Mouse (Mus musculus) heart, embryonic 16.5 days (tissue): Measurements from ENCODE around the gene Zbtb18. TPM values are rescaled to one million over a fixed set of nuclear protein-coding genes. Genes with fewer than 3 reads are reported as not detected.

Experiments used
- ATAC-seq: fragments of 200-750 bp; cut with Nextera tagmentation; replicated peaks from 2 replicates; pipeline ENCODE4 v1.8.0; 2017; ENCODE audit warnings: moderate number of reproducible peaks; ENCODE audit not compliant: insufficient read depth, low FRiP score; ENCODE audit errors: extremely low read depth
- H3K27ac ChIP-seq: fragments of 300-500 bp; sonication (generic); 2 replicates; pipeline ENCODE4 v1.5.1; 2014; ENCODE audit warnings: mild to moderate bottlenecking, low read length, control low read depth, moderate library complexity
- H3K27me3 ChIP-seq: fragments of 300-500 bp; sonication (generic); 2 replicates; pipeline ENCODE4 v1.6.1; 2014; ENCODE audit warnings: low read length, mixed read lengths; ENCODE audit not compliant: control insufficient read depth, insufficient read depth
- H3K36me3 ChIP-seq: fragments of 300-500 bp; sonication (generic); 2 replicates; pipeline ENCODE4 v1.6.1; 2014; ENCODE audit not compliant: control insufficient read depth, insufficient read depth
- H3K4me1 ChIP-seq: fragments of 300-500 bp; sonication (generic); 2 replicates; pipeline ENCODE4 v1.6.1; 2014; ENCODE audit warnings: low read length, mixed read lengths; ENCODE audit not compliant: control insufficient read depth, insufficient read depth
- H3K4me2 ChIP-seq: fragments of 300-500 bp; sonication (generic); 2 replicates; pipeline ENCODE4 v1.6.1; 2014; ENCODE audit warnings: low read depth, mild to moderate bottlenecking, control low read depth, low read length
- H3K4me3 ChIP-seq: fragments of 300-500 bp; sonication (generic); 2 replicates; pipeline ENCODE4 v1.5.1; 2014; ENCODE audit warnings: mild to moderate bottlenecking, control low read depth, low read length
- H3K9ac ChIP-seq: fragments of 300-500 bp; sonication (generic); 2 replicates; pipeline ENCODE4 v1.6.1; 2014; ENCODE audit warnings: low read length, control low read depth
- H3K9me3 ChIP-seq: fragments of 300-500 bp; sonication (generic); replicated peaks from 2 replicates; pipeline ENCODE4 v1.6.1; 2016; ENCODE audit warnings: low read length; ENCODE audit not compliant: control insufficient read depth
- WGBS: fragments of 180-500 bp; shearing (Covaris S2); extraction: QIAGEN DNeasy Blood & Tissue Kit; methylation state at CpG from one replicate; pipeline ENCODE4 v1.1.7; 2014; 5-methylcytosine and 5-hydroxymethylcytosine counted together
- polyA plus RNA-seq: library from polyadenylated mRNA; unstranded; fragments of >200 nt; fragmentation: Nextera tagmentation; extraction: Ambion mirVana; gene quantifications from 2 replicates; pipeline ENCODE4 v1.2.1, GENCODE M21; 2015

The Zbtb18 gene
- polyA plus RNA-seq, 1 experiment from 2014 or later = 1.2 TPM

DNA sequence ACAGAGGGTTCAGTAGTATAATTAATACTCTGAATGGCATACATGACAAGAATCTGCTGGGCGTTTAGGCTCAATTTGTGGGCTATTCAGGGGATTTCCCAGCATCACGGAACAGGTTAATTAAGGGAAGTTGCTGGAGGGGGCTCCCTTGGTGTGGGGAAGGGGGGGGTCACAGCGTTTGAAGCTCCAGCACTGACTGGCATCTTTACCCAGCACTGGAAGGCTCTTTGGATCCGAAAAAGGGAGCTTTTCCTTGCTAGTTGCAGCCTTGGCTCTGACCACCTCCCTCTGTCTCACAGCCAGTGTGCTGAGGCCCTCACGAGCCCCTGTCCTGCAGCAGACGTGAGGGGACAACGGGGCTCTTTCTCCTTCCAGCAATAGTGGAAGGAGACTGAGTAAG, 42.5 kb downstream of the Zbtb18 start:
- 51% methylated on average over 7 of the region's 7 CpGs for WGBS
- H3K4me3 ChIP-seq = no peak overlapping the region
- peaks cover under 1% of the 10 kb centered on the region; the same call in 1 of the 2 replicates for H3K4me1 ChIP-seq
- no peak overlapping the region for H3K4me2 ChIP-seq
- no peak overlapping the region for H3K9ac ChIP-seq
- ATAC-seq = no peak
- no peaks in the 10 kb centered on the region for H3K36me3 ChIP-seq
- no peaks in the 10 kb centered on the region for H3K9me3 ChIP-seq
- no peak overlapping the region for H3K27ac ChIP-seq
- no peaks in the 10 kb centered on the region for H3K27me3 ChIP-seq

DNA sequence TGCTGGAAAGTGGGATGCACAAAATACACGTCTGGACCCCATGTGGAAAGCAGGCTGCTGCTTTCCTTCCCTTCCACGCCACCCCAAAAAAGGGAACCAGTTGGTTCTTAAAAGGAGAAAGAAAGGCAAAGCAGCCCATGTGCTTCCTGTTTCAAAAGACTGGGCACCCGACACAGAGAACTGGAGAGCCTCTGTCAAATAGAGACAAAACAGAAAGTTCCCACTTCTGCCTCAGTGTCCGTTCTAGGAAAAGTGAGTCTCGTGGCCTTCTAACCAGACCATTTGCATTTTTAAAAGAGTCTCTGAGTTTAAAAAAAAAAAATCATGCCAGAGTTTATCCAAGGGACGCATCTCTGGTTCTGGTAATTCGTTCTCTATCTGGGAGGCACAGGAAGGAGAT, 47.7 kb downstream of the Zbtb18 start:
- Histone ChIP-seq H3K27ac (no peak overlapping the region), H3K9me3 (no peaks in the 10 kb centered on the region), H3K9ac (no peak overlapping the region), H3K4me3 (no peak overlapping the region), H3K4me1 (no peaks in the 10 kb centered on the region), H3K4me2 (no peak overlapping the region), H3K27me3 (no peaks in the 10 kb centered on the region), H3K36me3 (no peaks in the 10 kb centered on the region)
- ATAC-seq = no peak
- WGBS = 59% methylated on average over 7 of the region's 7 CpGs

DNA sequence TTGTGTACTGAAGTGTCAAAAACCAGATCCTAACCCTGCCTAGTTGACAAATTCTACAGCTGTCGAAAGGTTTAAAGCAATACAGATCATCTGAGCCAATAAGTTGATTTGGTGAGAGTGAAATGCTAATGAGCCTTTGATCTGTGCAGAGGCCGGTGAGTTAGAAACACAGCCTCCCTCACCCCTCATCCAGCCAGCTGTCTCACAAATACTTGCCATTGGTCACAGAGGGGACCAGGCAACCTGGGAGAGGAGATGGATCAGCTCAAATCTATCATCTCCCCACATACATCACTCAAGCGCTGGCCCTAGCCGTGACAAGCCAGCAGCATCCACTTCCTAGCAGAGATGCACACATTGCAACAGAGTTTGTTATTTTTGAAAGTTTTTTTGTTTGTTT, 48.7 kb downstream of the Zbtb18 start:
- 65% methylated on average over 4 of the region's 4 CpGs for whole genome bisulfite sequencing

DNA sequence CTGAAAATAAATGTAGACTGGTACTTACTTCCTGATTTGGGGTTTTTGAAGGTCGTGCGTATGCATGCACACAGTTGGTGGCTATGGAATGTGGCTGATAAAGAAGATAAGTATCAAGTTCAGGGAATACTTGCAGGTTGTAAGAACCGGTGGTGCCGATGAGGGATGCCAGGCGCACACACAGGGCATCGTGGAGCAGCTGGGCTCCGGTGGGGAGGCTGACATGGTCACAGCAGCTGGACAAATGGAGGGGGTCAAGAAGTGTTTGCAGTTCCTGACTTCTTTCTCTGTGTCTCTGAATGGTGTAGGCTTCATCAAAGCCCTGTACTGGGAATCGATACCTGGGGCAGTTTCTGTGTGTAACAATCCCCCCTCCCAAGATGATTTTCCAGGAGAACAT, 49.1 kb downstream of the Zbtb18 start:
- Histone ChIP-seq H3K9me3 (no peaks in the 10 kb centered on the region), H3K9ac (no peak overlapping the region), H3K36me3 (no peaks in the 10 kb centered on the region), H3K27me3 (no peaks in the 10 kb centered on the region), H3K27ac (no peak overlapping the region), H3K4me2 (no peak overlapping the region), H3K4me1 (no peaks in the 10 kb centered on the region), H3K4me3 (no peak overlapping the region)
- WGBS = 47% methylated on average over 8 of the region's 8 CpGs
- ATAC-seq = no peak

More for the DNA sequence above, 48.7 kb downstream of the Zbtb18 start:
- Histone ChIP-seq H3K9me3 (no peaks in the 10 kb centered on the region), H3K27ac (no peak overlapping the region), H3K4me1 (no peaks in the 10 kb centered on the region), H3K27me3 (no peaks in the 10 kb centered on the region), H3K36me3 (no peaks in the 10 kb centered on the region), H3K9ac (no peak overlapping the region), H3K4me3 (no peak overlapping the region), H3K4me2 (no peak overlapping the region)
- no peak for ATAC-seq

DNA sequence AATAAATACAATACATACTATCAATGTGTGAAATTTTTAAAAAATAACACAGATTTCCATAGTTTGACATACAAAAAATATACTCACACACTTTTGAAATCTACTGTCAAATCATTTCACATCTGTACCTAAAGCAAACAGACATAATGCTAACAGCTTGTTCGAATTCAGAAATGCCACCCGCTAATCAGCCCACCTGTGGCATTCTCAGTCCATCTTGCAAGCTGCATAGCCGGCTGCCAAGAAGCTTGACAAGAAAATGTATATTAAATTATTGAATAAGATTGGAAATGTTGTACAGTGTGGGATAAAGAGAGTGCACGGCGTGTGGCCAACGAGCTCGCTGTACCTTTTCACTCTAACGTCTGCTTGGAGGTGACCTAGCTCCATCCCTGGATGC, 52.2 kb downstream of the Zbtb18 start:
- Histone ChIP-seq H3K9ac (no peak overlapping the region), H3K4me1 (no peaks in the 10 kb centered on the region), H3K4me2 (no peak overlapping the region), H3K4me3 (no peak overlapping the region), H3K27me3 (no peaks in the 10 kb centered on the region), H3K36me3 (no peaks in the 10 kb centered on the region), H3K9me3 (no peaks in the 10 kb centered on the region), H3K27ac (no peak overlapping the region)
- 87% methylated on average over 8 of the region's 8 CpGs for WGBS
- no peak for ATAC-seq

DNA sequence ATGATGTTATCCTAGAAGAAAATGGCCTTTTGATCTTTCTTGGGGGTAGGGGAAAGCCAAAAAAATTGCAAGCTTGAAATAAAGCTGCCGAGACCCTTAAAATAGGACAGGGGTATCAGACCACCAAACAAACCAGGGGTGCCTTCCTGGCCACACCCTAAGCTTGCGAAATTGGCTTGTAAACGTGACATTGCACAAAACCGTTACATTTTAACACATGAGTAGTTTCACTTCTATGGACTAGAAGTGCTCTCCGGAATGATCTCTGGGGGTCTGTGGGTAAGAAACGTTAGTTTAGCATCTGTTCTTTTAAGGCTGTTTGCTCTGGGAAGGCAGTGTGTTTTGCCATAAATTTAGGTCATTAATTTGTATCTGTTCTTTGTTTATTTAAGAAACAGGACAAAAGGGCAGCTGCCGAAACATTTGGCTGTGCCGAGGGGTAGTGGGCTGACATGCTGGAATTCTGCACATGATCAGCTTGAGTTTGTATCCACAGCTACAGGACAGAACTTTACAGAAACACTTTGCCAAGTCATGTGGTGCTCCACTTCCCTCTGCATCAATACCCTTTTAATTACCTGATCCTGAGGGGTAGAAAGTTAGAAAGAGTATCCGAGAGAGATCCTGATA, 52.9 kb downstream of the Zbtb18 start:
- H3K9ac ChIP-seq = no peak overlapping the region; the same call in 1 of the 2 replicates
- H3K4me3 ChIP-seq = no peak overlapping the region
- 58% methylated on average over 9 of the region's 9 CpGs for WGBS
- no peak for ATAC-seq
- H3K27me3 ChIP-seq = no peaks in the 10 kb centered on the region
- H3K4me1 ChIP-seq = no peaks in the 10 kb centered on the region
- H3K4me2 ChIP-seq = no peak overlapping the region
- no peaks in the 10 kb centered on the region for H3K36me3 ChIP-seq
- H3K27ac ChIP-seq = no peak overlapping the region
- H3K9me3 ChIP-seq = no peaks in the 10 kb centered on the region

Other genes with a start within 250 kb of the Zbtb18 start
- gene Akt3, start 184.1 kb upstream of the Zbtb18 start, polyA plus RNA-seq = 3.6 and 4.5 TPM in 2 replicates